Mouse (Mus musculus): ENCODE data around the gene 2200002J24Rik. TPM values are rescaled to one million over a fixed set of nuclear protein-coding genes. Genes with fewer than 3 reads are reported as not detected.

2200002J24Rik gene
- polyA plus RNA-seq (2017; shearing (Covaris generic)): not detected

DNA sequence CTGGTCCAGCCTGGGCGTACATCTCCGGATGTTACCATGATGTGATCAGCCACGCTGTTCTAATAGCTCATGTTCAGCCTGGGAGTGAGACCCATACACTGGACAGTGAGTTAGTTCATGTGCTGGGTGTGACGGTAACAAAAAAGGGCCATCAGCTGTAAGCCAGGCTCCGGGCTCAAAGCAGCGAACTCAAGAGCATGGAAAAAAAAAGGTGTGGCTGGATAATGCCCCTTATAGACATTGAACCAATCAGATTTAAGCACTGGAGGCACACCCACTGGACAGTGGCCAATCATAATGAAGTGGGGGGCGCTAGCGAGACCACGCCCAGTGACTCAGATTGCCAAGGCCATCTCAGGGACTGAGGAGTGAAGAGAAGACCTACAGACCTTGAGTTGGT lies at the start of gene 2200002J24Rik:
TSS of gene 2200002J24Rik (plus strand) at position 338 of the 400 bp plus-strand sequence.
- ATAC-seq: no peak

DNA sequence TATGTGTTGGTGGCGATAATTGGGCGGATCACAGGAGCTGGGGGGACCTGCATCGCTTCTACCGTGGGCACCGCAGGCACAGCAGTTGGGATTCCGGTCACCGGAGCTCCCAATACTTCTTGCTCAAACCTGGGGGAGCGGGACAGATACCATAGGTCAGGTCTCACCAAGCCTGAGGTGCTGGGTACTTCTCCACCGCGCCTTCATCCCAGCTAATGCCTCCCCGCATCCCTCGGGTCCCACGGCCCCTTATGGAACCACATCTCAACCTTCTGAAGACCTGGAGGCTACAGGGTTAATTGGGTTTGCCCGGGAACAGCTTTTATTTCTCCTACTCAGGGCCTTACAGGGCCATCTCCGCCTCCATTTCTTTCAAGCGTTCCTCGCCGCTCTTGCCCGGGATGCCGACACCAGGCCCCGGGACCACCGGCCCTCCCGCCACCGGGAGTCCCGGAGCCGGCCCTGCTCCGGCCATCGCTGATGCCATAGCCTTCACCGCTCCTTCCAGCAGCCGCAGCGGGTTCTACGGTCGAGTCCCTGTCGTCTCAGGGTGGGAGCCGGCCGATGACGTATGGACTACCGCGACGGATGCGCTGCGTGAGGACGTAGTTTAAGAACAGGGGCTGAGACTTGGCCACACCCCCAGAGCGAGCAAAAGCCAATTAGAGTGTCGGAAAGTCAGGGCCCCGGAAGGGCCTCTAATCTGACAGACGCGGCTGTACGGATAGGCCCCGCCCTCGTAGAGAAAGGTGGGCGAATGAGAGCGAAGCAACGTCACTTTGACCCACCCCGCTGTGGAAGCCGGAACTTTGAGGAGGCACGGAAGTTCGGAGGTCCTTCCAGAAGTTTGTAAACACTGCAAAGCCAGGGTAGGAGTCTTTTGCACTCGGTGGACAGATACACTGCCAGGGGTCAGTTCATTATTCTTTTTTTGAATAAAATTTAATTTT lies 48.9 kb upstream of the 2200002J24Rik start, which contains the start of gene Rbm42:
TSS of gene Rbm42 (minus strand) at position 727 of the 950 bp plus-strand sequence.
- peak; percentile 99 for ATAC-seq

DNA sequence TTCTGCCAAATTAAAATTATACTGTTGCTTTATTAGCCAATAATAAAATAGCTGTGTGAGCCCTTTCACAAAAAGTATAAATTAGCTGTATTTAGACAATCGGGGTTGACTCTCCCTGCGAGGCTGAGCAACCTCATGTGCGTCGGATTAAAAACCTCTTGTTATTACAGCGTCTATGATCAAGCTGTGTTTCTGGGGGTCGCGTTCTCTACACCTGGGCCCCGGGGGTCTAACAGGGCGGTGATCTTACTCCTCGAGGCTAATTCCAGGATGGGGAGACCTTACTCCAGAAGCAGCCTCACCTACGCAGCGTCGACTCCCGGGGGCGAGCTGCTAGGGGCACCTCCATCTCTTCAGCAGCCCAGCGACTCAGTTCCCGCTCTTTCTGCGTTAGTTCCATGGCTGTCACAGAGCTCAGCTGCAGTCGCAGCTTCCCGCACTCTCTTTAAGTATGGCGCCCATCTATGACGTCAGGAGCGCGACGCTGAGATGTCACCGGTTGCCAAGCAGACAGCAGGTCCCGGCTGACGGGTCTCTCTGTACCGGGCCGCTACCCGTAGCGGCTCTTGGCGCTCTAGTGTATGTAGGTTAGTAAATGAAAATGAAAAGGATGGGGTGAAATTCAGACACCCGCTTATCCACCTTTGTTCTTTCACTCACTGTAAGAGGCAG lies 34.1 kb upstream of the 2200002J24Rik start, which contains the start of gene Haus5:
TSS of gene Haus5 (minus strand) at position 466 of the 672 bp plus-strand sequence.
- ATAC-seq: peak; percentile 96

DNA sequence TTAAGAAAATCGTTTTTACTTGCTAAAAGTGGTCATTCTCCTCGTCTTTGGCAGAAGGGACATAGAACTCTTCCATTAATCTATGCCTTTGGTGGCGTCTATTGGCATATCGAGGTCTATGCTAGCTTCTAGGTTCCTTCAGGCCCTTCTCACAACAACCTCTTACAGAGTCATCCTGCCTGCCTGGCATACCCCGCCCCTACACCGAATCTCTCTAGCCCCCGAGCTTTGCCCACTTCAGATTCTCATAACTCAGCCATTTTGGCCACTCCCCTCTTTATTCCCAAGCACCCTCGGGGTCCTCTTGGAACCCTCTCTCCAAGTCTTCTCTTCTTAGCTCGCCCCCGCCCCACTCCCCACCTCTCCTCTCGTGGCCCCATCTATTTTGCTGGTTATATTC lies 33.4 kb upstream of the 2200002J24Rik start:
- no peak for ATAC-seq

DNA sequence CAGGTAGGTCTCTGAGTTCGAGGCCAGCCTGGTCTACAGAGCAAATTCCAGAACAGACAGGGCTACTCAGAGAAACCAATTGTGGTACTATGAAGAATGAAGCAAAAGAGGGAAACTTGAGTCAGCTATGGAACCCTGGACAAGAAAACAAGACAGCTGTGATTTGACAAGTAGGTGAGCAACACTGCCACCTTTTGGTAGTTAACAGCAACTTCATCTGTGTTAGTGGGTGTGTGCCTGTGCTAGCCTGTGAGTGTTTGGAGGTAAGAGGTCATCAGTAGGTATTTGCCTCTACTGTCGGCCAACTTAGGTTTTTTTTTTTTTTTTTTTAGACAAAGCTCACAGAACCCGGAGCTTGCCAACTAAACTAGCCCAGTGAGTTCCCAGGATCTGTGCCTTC lies 29.5 kb upstream of the 2200002J24Rik start:
- ATAC-seq: no peak

DNA sequence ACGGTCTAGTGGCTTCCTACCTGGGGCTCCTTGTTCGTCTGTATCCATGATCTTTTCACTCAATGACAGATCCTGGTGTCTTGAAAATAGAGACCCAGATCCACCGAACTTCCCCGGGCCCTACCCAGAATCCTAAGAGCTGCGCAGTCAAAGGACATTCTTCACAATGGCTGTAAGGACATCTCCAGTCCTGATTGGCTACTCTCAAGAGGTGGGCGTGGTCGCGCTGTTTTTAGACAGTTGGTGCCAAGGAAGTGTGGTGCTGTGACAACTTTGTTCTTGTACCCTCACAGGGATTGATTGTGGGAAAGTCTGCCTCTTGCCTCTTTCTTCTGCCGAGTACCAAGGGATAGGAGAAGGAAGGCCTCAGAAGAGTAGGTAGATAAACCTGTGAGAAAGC lies 27.2 kb upstream of the 2200002J24Rik start, which contains the start of gene Pmis2:
TSS of gene Pmis2 (minus strand) at position 126 of the 400 bp plus-strand sequence.
- no peak for ATAC-seq

DNA sequence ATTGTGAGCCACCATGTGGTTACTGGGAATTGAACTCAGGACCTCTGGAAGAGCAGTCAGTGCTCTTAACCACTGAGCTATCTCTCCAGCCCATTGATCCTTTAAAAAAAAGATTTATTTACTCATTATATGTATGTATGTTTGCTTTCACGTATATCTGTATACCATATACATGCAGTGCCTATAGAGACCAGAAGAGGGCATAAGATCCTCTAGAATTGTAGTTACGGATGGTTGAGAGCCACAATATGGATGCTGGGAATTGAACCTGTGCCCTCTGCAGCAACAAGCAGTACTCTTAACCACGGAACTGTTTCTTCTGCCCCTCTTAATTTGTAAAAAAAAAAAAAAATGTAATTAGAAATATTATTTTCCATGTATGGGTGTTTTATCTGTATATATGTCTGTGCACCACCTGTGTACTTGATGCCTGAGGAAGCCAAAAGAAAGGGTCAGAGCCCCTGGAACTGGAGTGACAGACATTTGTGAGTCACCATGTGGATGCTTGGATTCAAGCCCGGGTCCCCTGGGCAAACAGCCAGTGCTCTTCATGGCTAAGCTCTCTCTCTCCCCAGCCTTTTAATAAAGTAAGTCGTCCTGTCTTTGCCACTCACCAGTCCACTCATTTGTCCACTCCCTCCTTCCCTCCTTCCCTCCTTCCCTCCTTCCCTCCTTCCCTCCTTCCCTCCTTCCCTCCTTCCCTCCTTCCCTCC lies 20.3 kb upstream of the 2200002J24Rik start:
- no peak for ATAC-seq

DNA sequence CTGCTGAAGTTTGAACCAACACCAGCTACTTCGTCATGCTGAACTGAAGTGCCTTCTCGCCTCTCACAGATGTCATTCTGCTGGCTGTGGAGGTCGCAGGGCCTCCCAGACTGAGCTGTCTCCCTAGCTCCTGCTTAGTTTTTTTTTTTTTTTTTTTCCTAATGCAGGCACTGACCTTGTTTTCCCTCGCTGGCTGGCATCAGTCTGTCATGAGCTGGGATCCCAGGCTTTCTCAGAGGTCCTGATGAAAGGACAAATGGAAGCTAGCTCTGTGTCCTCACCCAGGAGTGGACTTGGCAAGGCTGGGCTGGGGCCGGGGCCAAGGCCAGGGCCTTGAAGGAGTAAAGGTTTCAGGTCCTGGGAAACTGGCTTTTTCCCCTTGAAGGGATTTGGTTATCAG lies 16.8 kb upstream of the 2200002J24Rik start:
- no peak for ATAC-seq

DNA sequence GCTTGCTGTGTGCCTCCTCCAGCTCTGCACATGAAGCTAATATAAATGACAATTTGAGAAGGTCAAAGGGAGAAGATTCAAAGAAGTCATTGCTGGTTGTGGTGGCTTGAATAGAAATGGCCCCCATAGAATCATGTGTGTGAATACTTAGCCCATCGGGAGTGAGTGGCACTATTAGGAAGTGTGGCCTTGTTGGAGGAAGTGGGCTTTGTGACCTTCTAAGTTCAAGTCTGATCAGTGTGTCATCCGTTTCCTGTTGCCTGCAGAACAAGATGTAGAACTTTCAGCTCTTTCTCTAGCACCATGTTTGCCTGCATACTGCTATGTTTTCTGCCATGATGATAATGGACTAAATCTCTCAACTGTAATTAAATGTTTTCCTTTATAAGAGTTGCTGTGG lies 15.3 kb upstream of the 2200002J24Rik start:
- no peak for ATAC-seq

DNA sequence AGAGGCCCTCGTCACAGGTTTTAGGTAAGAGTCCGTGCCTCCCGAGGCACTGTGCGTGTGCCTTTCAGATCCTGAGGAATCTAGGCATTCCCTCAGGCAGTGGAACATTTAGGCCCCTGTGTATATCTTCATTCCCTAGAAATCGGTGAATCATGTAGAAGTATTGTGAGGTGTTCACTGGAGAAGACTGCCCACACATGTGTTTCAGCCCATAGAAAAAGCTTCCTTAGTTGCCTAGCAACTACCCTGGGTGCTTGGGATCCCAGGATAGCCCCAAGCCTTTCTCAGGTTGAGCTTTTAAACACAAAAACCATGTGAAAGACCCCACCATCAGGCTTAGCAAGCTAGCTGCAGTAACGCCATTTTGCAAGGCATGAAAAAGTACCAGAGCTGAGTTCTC lies 10.4 kb upstream of the 2200002J24Rik start:
- ATAC-seq: no peak

DNA sequence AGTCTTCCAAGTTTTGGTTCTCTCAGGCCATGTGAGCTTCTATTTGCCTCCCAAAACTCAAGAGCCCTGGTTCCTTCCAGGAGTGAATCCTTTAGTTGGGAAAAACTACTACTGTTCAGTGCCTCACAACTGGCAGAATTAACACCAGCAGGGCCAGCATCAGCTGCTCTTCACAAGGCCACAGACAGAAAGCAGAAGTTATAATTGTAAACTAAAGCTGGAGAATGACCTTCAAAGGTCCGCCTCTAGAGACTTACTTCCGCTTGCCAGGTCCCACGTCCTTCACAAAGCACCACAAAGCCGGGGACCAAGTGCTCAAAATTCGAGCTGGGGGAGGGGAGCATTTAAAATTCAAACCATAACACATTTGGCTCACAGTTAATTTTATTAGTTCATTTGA lies 625 bp upstream of the 2200002J24Rik start:
- ATAC-seq: no peak

DNA sequence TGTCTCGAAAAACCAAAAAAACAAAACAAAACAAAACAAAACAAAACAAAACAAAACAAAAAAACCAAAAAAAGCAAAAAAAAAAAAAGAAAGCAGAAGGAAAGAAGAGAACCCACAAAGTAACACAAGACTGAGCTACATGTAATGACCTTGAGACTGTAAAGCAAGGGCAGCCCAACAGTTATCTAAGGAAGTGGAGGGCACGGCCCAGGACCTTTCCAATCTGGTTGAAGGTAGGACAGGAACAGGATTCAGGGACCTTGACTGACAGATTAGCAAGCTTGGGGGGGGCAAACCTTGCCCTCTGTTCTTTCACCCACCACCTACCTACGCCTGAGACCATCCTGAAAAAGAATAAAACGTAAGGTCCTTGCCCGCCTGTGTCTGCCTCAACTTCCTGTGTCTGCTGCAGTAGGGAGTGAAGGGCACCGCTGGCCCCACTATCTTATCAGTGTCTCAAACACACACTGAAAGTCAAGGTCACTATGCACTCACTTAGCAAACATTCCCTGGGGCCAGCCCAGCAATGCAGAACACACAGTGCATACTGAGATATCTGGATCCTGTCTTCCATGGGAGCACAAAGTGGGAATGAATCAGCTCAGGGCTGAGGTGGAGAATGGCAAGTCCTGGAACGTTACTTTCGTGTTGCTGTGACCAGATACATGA lies 7.6 kb downstream of the 2200002J24Rik start:
- ATAC-seq: no peak

DNA sequence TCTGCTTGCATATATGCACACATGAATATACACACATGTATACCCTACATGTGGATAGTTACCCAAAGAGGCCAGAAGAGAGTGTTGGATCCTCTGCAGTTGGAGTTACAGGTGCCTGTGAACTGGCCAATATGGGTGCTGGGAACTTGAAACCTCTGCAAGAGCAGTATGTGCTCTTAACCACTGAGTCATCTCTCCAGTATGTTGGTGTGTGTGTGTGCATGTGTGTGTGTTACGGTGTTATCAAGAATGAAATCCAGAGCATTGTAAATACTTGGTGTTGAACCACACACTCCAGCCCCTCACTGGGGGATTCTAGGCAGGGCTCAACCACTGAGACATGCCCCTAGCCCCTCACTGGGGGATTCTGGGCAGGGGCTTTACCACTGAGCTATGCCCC lies 8.7 kb downstream of the 2200002J24Rik start:
- no peak for ATAC-seq

DNA sequence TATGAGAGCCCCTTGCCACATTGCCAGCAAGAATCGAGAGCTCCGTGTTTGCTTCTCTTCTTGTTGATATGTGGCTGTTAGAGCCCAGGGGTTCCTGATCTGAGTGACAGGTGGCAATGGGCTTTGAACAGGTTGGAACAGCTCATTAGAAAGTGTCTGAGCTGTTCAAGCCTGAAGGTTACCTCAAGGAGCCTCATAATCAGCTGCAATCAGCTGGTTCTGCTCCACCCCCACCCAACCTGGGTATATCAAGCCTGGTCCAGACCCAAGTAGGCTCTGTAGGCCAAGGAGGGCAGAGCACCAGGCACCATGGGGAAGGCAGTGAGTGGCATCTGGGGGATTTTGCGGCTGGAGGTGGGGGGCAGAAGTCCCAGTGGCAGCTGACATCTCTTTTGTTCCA lies 13.2 kb downstream of the 2200002J24Rik start, which contains the start of gene Atp4a:
TSS of gene Atp4a (plus strand) at position 268 of the 400 bp plus-strand sequence.
- ATAC-seq: no peak

DNA sequence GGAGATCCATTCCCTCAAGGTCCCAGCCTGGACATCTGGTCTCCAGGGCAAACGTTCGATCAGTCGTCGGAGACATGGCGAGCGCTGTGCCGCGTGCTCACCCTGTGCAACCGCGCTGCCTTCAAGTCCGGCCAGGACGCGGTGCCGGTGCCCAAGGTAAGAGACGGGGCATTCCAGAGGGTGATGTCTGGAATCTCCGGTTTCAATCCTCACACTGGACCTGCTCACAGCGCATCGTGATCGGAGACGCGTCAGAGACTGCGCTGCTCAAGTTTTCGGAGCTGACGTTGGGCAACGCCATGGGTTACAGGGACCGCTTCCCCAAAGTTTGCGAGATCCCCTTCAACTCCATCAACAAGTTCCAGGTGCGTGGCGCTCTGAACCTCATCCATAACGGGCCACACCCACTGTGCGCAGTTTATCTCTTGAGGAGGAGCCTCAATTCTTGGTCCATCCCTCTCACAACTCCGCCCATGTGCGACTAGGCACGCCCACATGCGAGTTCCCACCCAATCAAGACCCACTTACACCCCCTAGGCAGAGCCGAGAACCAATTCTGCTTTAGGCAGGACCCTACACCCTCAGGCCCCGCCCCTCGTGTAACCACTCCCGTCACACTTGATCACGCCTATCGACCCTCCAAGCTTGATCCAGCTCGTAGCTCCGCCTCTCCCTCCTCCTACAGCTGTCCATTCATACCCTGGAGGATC lies 18.4 kb downstream of the 2200002J24Rik start:
- peak; percentile 23 for ATAC-seq

DNA sequence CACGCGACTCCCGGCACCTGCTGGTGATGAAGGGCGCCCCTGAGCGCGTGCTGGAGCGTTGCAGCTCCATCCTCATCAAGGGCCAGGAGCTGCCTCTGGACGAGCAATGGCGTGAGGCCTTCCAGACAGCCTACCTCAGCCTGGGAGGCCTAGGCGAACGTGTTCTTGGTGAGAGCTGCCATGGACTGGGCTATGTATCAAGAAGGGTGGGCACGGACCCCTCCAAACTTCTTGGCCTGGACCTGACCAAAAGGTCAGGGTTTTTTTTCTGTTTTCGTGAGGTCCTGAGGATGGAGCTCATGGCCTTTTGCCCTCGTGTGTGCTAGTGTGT lies 19.0 kb downstream of the 2200002J24Rik start:
- ATAC-seq: no peak

DNA sequence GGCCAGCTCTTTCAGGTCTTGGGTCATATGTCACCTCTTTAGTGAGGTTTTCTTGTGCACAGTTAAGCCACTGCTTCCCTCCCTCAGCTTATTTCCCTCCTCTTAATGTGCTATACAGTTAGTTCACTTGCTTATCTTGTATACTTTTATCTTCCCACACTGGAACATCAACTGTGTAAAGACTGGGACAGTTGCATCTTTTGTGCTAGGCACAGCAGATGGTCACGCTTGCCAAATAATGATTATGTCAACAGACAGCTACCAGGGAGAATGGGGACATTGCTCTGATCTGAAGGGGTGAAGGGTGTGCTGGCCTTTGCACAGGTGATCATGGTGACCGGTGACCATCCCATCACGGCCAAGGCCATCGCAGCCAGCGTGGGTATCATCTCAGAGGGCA lies 20.9 kb downstream of the 2200002J24Rik start:
- no peak for ATAC-seq

DNA sequence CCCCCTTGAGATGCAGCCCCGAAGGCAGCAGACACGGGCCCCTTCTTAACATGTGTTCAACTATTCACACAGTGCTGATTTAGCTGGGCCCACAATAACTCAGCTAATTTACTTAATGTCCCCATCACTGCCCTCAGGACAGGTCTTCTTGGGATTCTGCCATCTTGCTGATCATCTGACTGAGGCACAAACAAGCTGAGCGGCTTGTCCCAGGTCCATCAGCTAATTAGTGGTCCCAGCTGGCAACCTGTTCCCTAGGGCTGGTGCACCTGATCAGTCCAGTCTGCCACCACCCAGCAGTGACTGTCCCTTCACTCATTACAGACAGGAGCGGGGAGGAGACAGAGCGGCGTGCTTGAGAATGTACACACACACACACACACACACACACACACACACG lies 22.6 kb downstream of the 2200002J24Rik start:
- no peak for ATAC-seq

DNA sequence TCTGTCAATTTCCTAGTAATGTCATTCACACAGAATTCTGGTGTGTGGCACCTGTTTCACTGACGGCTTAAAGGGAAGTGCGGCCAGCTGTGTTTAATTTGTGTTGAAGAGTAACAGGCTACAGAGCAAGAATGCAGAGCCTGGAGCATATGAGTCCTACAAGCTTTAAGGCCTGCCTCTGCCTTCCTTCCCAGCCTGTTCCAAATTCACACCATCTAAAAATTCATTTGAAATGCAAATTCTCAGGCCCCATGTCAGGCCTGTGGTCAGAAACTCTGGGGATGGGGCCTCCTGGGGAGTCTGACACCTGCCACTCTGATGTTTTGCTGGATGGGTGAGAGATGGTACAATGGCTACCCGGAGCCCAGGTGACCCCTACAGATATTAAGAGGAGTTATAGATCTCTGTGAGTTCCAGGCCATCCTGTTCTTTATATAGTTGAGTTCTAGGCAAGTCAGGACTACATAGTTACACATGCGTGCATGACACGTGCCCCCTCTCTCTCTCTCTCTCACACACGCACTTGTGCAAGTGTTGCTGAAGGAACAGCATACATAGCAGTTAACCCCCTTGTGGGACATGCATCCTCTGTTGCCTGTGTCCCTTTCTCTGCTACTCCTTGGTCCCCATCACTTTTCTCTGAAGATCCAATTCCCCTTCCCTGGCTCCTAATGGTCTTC lies 24.7 kb downstream of the 2200002J24Rik start:
- no peak for ATAC-seq

DNA sequence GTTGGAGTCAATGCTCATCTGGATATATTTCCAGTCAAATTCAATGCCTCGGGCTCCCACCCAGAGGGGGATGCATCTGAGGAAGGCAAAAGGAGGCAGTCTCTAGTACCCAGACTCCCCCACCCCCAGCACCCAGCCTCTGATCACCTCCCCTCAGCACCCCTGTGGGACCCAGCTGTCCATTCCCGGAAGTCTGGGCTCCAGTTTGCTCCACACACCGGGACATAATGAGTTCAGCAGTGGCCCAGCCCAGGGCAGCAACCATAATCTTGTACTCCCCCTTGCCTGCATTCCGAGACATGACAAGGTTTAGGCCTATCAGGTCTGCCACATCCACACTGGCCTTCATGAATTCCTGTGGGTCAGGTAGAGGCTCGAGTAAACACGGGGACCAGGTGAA lies 29.5 kb downstream of the 2200002J24Rik start:
- no peak for ATAC-seq

All from activated CD4-positive, CD25-positive, alpha-beta regulatory T cell, adult 4 months (primary cell).